Mouse (Mus musculus): ENCODE data around the gene Polr2j. TPM values are rescaled to one million over a fixed set of nuclear protein-coding genes. Genes with fewer than 3 reads are reported as not detected.

The Polr2j gene
- polyA plus RNA-seq, 1 experiment, result 9.9 TPM

GRCm38 (mm10) chr5:136170512-136171362, 54.3 kb downstream of the Polr2j start, which contains the start of gene Orai2:
TSS of gene Orai2 (minus strand) at chr5:136170713.
- TF ChIP-seq TAL1 (IDR thresholded peaks at IDR 0.05; ENCODE audit: low read length), result no peak
- TF ChIP-seq GATA1 (IDR thresholded peaks at IDR 0.05; ENCODE audit: low read length), result no peak
- H3K36me3 ChIP-seq (ENCODE audit: control insufficient read depth), result no peaks in the 10 kb centered on the region
- peaks cover 22% of the 10 kb centered on the region for H3K4me1 ChIP-seq (ENCODE audit: control insufficient read depth)
- peak within 1 kb of the TSS; percentile 71 for H3K4me3 ChIP-seq (replicated peaks)
- H3K9me3 ChIP-seq (ENCODE audit: control insufficient read depth, low read length), result peaks cover 6% of the 10 kb centered on the region
- no peaks in the 10 kb centered on the region for H3K27me3 ChIP-seq (ENCODE audit: control insufficient read depth)

- Histone ChIP-seq H3K4me3 (replicated peaks) (peak overlapping the region; percentile 71), H3K4me1 (ENCODE audit: control insufficient read depth) (peaks cover 22% of the 10 kb centered on the region), H3K36me3 (ENCODE audit: control insufficient read depth) (no peaks in the 10 kb centered on the region), H3K27me3 (ENCODE audit: control insufficient read depth) (no peaks in the 10 kb centered on the region), H3K9me3 (ENCODE audit: control insufficient read depth, low read length) (peaks cover 6% of the 10 kb centered on the region)
- TF ChIP-seq TAL1 (IDR thresholded peaks at IDR 0.05; ENCODE audit: low read length) (no peak), GATA1 (IDR thresholded peaks at IDR 0.05; ENCODE audit: low read length) (no peak)
These were observed 55.2 kb downstream of the Polr2j start for GRCm38 (mm10) chr5:136171363-136172341.

Other genes starting within 250 kb of the Polr2j start
- gene Hspb1, start 228.7 kb upstream of the Polr2j start, polyA plus RNA-seq (2012), result 0.08 TPM in 1 of 2 replicates, not detected in the other
- gene Ywhag, start 182.0 kb upstream of the Polr2j start, polyA plus RNA-seq (2012), result 5.0 and 5.6 TPM in 2 replicates
- gene Ssc4d, start 142.1 kb upstream of the Polr2j start, polyA plus RNA-seq (2012), result 0.03 and 0.27 TPM in 2 replicates
- not detected in 2 replicates for gene Zp3, start 136.5 kb upstream of the Polr2j start, polyA plus RNA-seq (2012)
- 0.84 and 0.97 TPM in 2 replicates for gene Dtx2, start 121.8 kb upstream of the Polr2j start, polyA plus RNA-seq (2012)
- gene Upk3b, start 78.1 kb upstream of the Polr2j start, polyA plus RNA-seq (2012), result not detected in 2 replicates
- not detected in 2 replicates for gene Upk3bl, start 62.1 kb upstream of the Polr2j start, polyA plus RNA-seq (2012)
- gene Rasa4, start 32.7 kb upstream of the Polr2j start, polyA plus RNA-seq (2012), result 0.04 TPM in 2 replicates
- gene Lrwd1, start 19.4 kb downstream of the Polr2j start, polyA plus RNA-seq (2012), result 17.9 and 18.0 TPM in 2 replicates
- gene Alkbh4, start 19.5 kb downstream of the Polr2j start, polyA plus RNA-seq (2012), result 4.8 and 5.1 TPM in 2 replicates
- gene Orai2, start 54.1 kb downstream of the Polr2j start, polyA plus RNA-seq (2012), result 0.09 and 0.10 TPM in 2 replicates
- 7.3 and 7.9 TPM in 2 replicates for gene Prkrip1, start 82.3 kb downstream of the Polr2j start, polyA plus RNA-seq (2012)
- 0.03 and 0.05 TPM in 2 replicates for gene Sh2b2, start 129.9 kb downstream of the Polr2j start, polyA plus RNA-seq (2012)